Mouse (Mus musculus): ENCODE measurements at regions not wholly inside any gene's neighbourhood (a gene's known extent, or its start where the extent isn't known, plus 50 kb on each side); places are given as distances from the start of the nearest gene placed in this dataset.

DNA sequence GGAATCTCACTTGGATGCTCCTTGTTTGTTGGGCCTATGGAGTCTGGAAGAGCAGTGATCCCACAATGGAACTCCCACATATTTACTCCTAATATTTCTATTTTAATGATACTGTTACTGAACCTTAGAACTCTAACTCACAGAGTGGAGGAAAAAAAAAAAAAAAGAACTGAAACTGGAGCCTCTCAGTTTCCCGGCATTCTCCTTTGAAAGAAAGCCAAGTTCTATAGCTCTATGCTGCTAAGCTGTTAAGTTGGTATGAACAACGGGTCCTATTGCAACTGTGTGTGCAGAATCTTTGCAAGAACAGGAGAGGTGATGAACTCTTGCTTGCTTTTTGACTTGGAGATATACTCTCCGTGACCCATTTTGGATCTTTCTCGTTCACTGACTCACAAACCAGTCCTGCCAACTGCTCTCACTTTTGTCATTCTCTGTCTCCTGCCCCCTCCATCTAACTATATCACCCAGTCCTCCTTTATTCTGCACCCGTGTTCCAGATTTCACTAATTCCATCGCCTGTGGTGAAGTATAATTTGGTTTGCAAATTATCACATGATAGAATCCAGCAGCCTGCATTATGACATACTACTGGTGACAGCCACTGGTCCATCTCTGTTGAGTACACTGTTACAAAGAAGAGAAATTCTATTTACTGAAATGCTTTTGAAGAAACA is 92.6 kb upstream of the Ctsc start:
- DNase-seq (ENCODE audit: extremely low spot score), result no peak

DNA sequence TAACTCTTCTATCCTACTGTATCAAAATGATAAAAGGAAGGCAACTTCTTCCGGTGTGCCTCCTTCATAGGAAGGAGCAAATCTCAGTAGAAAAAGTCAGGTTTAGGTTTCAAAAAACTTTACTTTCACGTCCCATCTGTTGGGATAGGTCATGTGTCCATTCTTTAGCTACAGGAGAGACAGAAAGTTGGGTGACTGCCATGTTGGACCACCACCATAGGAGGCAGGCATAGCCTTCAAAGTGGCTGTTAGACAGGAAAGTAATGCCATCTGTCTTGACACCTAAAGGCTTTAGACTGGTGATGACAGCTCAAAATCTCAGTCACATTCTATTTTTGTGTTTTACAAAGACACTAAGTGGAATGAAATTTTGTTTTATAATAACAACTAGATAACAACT is 90.3 kb upstream of the Ctsc start:
- no peak for DNase-seq (ENCODE audit: extremely low spot score)

DNA sequence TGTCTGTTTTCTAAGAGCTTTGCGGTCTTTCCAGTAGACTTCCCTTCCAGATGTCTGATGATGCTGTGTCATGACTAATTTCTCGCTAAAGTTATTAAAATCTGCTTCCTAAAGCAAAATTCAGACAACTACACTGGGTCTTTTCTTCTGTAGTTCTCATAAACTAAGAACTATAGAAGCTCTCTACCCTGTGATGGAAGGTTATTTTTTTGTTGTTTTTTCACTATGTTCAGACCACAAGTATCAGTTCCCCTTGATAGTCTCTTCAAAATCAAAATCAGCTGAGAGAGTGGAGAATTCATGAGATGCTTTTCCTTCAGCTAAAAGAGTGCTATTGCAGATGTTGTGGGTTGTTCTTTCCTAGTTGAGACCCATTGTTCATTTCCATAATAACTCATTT is 85.1 kb upstream of the Ctsc start:
- DNase-seq (ENCODE audit: extremely low spot score), result no peak

DNA sequence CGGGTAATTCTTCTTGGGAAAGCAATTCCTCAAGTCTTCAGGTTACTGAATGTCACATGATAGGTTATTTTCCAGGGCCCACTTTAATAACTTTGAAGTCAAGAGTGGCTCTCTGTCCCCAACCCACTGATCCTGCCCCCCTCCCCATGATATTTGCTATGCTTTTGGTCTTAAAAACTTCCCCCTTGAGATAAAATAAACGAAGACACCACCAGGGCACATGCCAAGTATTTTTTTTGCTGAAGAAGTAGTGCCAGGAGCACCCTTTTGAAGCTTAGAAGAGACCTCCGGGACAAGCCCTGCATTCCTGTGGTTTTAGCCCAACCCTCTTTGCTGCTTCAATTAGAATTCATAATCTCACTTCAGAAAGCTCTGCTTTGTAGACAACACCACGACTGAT is 78.8 kb upstream of the Ctsc start:
- DNase-seq (ENCODE audit: extremely low spot score), result no peak

DNA sequence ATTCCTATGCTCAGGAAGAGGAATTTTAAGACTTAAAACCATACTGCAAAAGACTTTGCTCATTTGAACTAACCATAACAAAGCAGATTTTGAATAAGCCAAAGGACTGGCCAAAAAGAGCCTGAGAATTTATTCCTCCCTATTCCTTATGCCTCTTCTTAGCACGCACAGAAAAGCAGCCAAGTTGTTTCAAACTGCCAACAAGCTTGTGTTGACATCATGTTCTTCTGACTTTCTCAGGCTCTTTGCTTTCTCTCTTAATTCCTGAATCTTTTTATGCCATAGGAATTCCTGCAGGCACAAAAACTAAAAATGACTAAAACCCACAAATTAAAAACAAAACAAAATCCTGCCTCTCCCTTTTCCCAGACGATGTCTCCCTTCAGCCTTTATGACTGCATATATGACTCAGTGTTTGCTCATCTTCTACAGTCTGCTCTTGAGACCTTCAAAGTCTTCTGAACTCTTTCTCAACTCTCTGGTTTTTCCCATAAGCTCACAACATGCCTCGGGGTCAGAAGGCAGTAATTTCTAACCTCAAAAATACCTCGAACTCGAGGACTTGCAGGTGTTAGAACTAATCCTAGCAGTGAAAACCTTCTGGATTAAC is 77.9 kb upstream of the Ctsc start:
- DNase-seq (ENCODE audit: extremely low spot score), result no peak

DNA sequence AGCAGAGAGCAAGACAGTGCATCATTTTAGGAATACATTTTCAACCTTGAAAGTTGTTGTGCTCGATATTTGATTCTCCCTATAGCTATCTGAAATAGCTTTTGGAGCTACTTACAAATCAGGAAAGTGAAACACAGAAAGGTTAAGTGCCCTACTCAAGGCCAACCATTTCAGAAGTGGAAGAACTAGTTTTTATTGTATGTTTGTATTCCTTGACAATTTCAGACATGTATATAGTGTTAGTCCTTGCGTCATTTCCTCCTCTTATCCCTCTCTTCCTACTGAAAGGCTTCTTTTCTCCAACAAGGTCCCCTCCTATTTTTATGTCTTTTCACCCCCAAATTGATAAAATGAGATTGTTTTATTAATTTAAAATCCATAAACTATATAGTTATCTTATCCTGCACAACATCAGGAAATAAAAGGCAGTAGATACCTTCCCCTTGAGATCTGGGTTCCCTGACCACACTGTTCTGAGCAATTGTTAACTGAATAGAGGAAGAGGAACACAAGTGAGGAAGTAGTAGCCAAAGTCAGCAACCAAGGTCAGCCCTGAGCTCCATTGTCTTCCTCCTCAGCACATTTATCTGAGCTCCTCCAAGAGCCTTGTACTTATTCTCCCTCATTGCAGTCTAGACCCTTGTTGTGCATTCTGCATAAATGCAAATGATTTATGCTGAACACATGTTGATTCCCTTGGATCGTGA is 76.1 kb upstream of the Ctsc start:
- DNase-seq (ENCODE audit: extremely low spot score), result no peak

DNA sequence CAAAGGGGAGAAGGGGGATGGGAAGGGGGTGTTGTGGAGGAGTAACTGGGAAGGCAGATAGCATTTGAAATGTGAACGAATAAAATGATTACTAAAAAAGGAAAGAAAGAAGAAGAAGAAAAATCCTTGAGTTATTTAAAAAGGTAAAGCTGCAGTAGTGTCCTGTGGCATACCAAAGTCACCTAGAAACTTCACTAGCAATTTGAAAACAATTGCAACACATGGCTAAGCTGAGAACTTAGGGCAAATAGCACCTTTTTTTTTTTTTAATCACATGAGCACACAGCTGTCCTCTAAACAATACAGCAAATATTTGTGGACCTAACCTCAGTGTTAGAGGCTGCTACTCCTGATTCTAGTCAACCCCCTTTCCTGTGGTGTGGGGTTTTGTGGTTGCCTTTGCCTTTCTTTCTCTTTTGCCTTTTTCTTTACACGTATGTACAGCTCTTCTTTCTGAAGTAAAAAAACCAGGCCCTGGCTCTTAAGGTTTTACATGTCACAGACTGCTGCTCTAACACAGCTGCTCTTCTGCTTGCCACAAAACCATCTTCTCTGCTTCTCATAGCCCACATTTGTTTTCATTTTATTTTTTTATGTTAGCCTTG is 71.6 kb upstream of the Ctsc start:
- no peak for DNase-seq (ENCODE audit: extremely low spot score)

DNA sequence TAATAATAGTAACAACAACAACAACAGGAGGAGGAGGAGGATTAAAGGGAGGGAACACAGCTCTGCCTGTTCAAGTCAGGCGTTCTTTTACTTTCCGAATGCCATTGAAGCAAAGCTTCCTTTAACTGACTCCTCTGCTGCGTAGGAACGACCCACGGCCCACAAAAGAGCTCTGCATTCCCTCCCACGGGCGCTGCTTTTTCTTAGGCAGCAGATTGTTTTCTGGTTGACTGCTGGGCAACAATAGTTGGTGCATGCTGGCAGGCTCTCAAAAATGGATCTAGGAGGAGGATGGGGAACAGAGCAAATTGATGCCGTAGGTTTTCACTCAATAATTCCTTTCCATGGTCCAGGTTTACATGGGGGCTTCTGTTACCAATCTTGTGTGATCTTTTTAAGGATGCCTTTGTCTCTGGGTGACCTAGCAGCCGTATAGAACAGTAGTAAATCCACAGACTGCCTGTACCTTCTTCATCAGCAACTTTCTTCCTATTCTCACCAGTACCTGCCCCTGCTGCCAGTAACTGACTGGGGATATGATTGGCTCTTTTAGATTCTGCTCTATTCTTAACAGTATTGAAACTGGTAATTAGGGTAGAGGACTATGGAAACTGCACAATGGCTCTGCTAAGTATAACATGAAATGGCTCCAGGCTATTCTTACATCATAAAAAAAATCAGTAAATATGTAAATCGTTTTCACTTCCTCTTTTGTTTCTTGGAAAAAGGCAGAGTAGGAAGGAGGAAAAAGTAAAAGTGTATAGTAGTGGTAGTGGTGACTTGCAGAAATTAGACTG is 70.8 kb upstream of the Ctsc start:
- peak; percentile 38 for DNase-seq (ENCODE audit: extremely low spot score)

DNA sequence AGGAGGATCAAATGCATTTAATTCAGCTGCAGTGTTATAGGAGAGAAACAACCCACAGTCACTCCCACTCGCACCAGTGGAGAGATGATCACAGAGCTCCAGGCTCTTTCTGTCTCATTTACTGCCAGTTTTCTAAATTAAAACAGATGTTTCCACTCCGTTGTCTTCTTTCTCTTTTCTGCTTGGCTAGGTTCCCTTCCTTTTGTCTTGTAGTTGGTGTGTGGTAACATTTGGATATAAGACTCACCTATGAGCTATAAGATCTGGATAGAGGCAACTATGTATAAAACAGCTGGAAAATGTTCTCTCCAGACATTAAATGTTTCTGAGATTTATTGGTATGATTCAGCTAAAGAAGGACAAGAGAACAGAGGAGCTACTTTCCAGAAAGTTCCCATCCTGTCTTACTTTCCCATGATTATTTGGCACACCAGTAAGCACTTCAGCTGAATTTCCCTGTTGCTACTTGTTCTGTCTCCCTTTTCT is 63.1 kb upstream of the Ctsc start:
- DNase-seq (ENCODE audit: extremely low spot score), result no peak

DNA sequence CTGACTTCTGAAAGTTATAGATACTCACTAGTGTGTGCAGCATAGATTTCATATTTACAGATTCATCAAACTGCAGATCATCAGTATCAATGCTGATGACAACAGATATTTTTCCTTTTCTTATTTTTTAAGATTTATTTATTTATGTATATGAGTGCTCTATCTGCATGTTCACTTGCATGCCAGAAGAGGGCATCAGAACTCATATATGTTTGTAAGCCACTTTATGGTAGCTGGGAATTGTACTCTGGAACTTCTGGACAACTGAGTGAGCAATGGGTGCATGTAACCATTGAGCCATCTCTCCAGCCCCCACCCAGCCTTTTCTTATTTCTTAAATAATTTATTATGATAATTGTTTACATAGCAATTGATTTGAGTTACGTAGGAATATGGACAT is 62.5 kb upstream of the Ctsc start:
- no peak for DNase-seq (ENCODE audit: extremely low spot score)

DNA sequence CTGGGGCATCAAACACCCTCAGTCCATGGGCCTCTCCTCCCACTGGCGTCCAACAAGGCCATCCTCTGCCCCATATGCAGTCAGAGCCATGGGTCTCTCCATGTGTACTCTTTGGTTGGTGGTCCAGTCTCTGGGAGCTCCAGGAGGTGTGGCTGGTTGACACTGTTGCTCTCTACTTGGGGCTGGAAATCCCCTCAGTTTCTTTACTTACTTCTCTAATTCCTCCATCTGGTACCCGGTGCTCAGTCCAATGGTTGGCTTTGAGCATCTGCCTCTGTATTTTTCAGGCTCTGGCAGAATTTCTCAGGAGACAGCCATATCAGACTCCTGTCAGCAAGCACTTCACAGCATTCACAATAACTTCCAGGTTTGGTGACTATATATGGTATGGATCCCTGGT is 55.7 kb upstream of the Ctsc start:
- no peak for DNase-seq (ENCODE audit: extremely low spot score)

DNA sequence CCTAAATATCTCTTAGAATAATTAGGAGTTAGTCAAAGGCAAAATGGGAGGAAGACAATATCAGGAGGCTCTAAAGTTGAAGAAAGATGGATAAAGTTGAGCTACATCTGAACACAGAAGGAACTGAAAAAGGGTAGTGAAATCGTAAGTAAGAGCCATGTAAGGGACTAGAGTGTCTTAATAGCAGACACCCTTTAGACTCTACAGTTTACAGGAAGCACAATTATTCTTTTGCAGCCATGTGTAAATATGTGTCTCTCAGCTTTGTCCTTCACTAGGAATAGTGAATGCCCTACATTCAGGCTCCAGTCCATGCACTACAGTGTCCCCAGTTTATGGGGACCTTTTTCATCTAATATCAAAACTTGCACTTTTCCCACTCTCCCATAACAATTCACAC is 52.1 kb upstream of the Ctsc start:
- DNase-seq (ENCODE audit: extremely low spot score), result no peak

Measured in embryo, embryonic 9.5 days (tissue).